Mouse (Mus musculus): ENCODE measurements around the gene Cenpo. TPM values are rescaled to one million over a fixed set of nuclear protein-coding genes. Genes with fewer than 3 reads are reported as not detected.

The Cenpo gene
- total and polyA plus RNA-seq, 3 experiments = 19.3 to 32.7 (median 25.4) TPM

DNA sequence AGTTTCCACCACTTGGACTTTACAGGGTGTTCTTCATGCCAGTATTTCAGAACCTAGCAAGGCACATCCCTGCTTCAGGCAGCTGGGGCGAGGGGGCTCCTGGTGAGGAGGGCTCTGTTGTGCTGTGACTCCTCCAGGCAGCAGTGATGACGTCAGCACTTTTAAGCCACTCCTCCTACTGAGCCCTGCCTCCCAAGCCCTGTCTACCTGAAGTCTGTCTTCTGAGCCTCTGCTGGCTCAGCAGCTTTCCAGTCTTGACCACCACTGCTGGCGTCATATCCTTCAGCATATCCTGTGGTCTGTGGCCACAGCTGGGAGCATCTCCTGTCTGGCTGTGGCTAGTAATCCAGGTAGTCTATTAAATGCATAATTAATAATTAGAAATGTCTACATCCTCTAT, 53.6 kb downstream of the Cenpo start:
- Histone ChIP-seq H3K36me3 (replicated peaks in 1 of 2; ENCODE audit: control insufficient read depth in 1 of 2, insufficient read depth in 1 of 2, low read length in 1 of 2) (no peaks in the 10 kb centered on the region), H3K27ac (ENCODE audit: insufficient read depth, low read depth) (no peak overlapping the region), H3K79me2 (replicated peaks; ENCODE audit: control insufficient read depth, extremely low read depth, insufficient read depth, poor library complexity, severe bottlenecking) (no peaks in the 10 kb centered on the region), H3K4me2 (ENCODE audit: insufficient read depth, low read depth, poor library complexity, severe bottlenecking) (no peak overlapping the region), H3K27me3 (replicated peaks) (no peaks in the 10 kb centered on the region), H3K9ac (ENCODE audit: insufficient read depth, low read depth) (no peak overlapping the region), H3K9me3 (replicated peaks; ENCODE audit: low read length) (no peaks in the 10 kb centered on the region), H3K4me3 (replicated peaks in 1 of 3; ENCODE audit: low read depth in 2 of 3, low read length in 2 of 3, poor library complexity in 1 of 3) (no peak overlapping the region), H3K4me1 (ENCODE audit: control insufficient read depth in 1 of 2, insufficient read depth in 2 of 2) (peaks cover 0 to 5% of the 10 kb centered on the region in 2 experiments; a peak in 1 of 4 replicates)
- TF ChIP-seq MAFK (IDR thresholded peaks at IDR 0.05; ENCODE audit: insufficient replicate concordance, low read length) = peak; percentile 87
- TF ChIP-seq RAD21 (IDR thresholded peaks at IDR 0.05; ENCODE audit: low read depth, low read length) = no peak
- no peak for TF ChIP-seq TBP (conservative IDR thresholded peaks at IDR 0.05; ENCODE audit: low read depth, low read length)
- TF ChIP-seq TCF12 (IDR thresholded peaks at IDR 0.05; ENCODE audit: low read depth, low read length) = no peak
- TF ChIP-seq UBTF (IDR thresholded peaks at IDR 0.05; ENCODE audit: low read depth, low read length) = no peak
- no peak for TF ChIP-seq MAX (IDR thresholded peaks at IDR 0.05; ENCODE audit: low read length)
- in situ Hi-C loops (cut with MboI; ENCODE audit: low pct_ligation_motif_present, low pct_unique_long_range_greater_than_20kb, low sequenced_read_pairs) = no loop called here
- peak; percentile 24 for DNase-seq (ENCODE audit: extremely low read depth)
- dilution Hi-C loops (cut with MboI; ENCODE audit: extremely low pct_ligation_motif_present, extremely low pct_unique_long_range_greater_than_20kb, low sequenced_read_pairs) = no loop called here

DNA sequence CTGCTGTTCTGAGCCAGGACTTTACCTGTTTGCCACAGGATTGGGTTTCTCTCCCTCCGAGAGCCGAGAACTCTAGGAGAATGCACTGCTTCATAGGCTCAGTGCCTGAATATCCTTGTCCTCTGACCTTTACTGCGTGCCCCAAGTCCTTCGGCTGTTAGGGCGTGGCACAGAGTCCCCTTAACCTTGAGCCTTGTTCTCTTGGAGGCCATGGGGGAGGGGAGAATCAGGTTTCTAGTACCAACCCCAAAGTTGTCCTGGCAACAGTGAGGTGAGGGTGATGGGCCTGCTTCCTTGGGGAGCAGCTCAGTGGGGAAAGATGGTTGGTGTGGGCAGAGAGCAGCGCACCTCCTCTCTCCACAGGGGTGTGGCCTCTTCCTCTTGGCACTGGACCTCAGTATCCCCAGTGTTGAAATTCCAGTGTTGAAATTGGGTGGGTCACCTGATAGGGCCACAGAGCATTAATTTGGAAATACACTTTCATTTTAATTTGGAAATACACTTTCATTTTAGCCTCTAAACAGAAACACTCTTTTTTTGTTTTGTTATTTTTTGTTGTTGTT, 54.3 kb downstream of the Cenpo start:
- Histone ChIP-seq H3K9ac (ENCODE audit: insufficient read depth, low read depth) (no peak overlapping the region), H3K27me3 (replicated peaks) (no peaks in the 10 kb centered on the region), H3K27ac (ENCODE audit: insufficient read depth, low read depth) (no peak overlapping the region), H3K4me2 (ENCODE audit: insufficient read depth, low read depth, poor library complexity, severe bottlenecking) (no peak overlapping the region), H3K9me3 (replicated peaks; ENCODE audit: low read length) (no peaks in the 10 kb centered on the region), H3K36me3 (replicated peaks in 1 of 2; ENCODE audit: control insufficient read depth in 1 of 2, insufficient read depth in 1 of 2, low read length in 1 of 2) (no peaks in the 10 kb centered on the region), H3K79me2 (replicated peaks; ENCODE audit: control insufficient read depth, extremely low read depth, insufficient read depth, poor library complexity, severe bottlenecking) (no peaks in the 10 kb centered on the region), H3K4me3 (replicated peaks in 1 of 3; ENCODE audit: low read depth in 2 of 3, low read length in 2 of 3, poor library complexity in 1 of 3) (no peak overlapping the region), H3K4me1 (ENCODE audit: control insufficient read depth in 1 of 2, insufficient read depth in 2 of 2) (peaks cover 0 to 5% of the 10 kb centered on the region in 2 experiments; a peak in 1 of 4 replicates)
- TF ChIP-seq JUND (conservative IDR thresholded peaks at IDR 0.05; ENCODE audit: low read depth, low read length) (no peak), TBP (conservative IDR thresholded peaks at IDR 0.05; ENCODE audit: low read depth, low read length) (no peak), IRF4 (IDR thresholded peaks at IDR 0.05; ENCODE audit: low read depth, low read length) (no peak), MAX (IDR thresholded peaks at IDR 0.05; ENCODE audit: low read length) (no peak), ZMIZ1 (IDR thresholded peaks at IDR 0.05; ENCODE audit: low read depth, low read length) (no peak), POLR2A (IDR thresholded peaks at IDR 0.05; ENCODE audit: low read depth, low read length) (no peak), MXI1 (IDR thresholded peaks at IDR 0.05; ENCODE audit: low read depth, low read length) (no peak), EP300 (IDR thresholded peaks at IDR 0.05; ENCODE audit: low read length) (no peak), BHLHE40 (IDR thresholded peaks at IDR 0.05; ENCODE audit: low read depth, low read length) (no peak), CTCF (conservative IDR thresholded peaks at IDR 0.05 in 1 of 2, IDR thresholded peaks at IDR 0.05 in 1 of 2; ENCODE audit: low read depth in 2 of 2, low read length in 2 of 2) (no peak), NRF1 (IDR thresholded peaks at IDR 0.05; ENCODE audit: low read depth, low read length) (no peak)
- dilution Hi-C loops (cut with MboI; ENCODE audit: extremely low pct_ligation_motif_present, extremely low pct_unique_long_range_greater_than_20kb, low sequenced_read_pairs) (no loop called here), in situ Hi-C loops (cut with MboI; ENCODE audit: low pct_ligation_motif_present, low pct_unique_long_range_greater_than_20kb, low sequenced_read_pairs) (no loop called here)
- no peak for DNase-seq (ENCODE audit: extremely low read depth)

Data from CH12.LX (cell line).